Mouse (Mus musculus): ENCODE measurements around the gene Gtpbp8. TPM values are rescaled to one million over a fixed set of nuclear protein-coding genes. Genes with fewer than 3 reads are reported as not detected.

The Gtpbp8 gene
- polyA plus RNA-seq, 1 experiment from 2014 or later, result 15.4 TPM

DNA sequence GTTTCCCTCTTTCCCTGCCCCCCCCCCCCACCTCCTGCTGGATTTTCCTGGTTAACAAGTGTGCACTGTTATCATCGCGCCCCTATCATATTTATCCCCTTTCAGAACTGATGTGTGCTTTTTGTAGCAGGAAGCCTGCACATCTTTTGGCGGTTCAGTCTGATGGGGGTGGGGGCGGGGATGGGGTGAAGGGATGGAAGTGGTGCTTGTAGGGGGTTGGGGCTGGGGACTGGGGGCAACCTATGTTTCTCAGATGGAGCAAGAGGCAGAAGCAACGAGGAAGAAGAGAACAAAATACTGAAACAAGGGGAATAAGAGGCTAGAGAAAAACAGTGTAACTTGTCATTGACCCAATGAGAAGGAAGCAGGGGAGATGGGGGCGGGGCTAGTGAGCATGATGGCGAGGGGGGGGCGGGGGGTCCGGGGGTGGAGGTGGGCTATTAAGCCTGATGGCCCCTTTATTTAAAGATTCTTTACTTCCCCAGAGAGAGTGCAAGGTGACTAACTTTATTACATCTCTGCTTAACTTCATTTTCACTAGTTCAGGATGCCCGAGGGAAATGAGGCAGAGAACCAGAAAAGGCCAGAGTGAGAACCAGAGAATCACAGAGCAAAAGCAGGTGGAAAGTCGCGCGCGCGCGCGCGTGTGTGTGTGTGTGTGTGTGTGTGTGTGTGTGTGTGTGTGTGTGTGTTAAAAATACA is 58.3 kb downstream of the Gtpbp8 start:
- 12% methylated on average over 18 of the region's 18 CpGs for WGBS (ENCODE audit: insufficient replicate concordance)
- Histone ChIP-seq H3K9ac (no peak overlapping the region), H3K9me3 (replicated peaks) (no peaks in the 10 kb centered on the region), H3K36me3 (replicated peaks) (no peaks in the 10 kb centered on the region), H3K27me3 (peaks cover 31% of the 10 kb centered on the region), H3K27ac (replicated peaks) (no peak overlapping the region), H3K4me3 (replicated peaks) (no peak overlapping the region), H3K4me1 (replicated peaks) (no peaks in the 10 kb centered on the region), H3K4me2 (no peak overlapping the region)
- no peak for ATAC-seq (ENCODE audit: insufficient read depth)

DNA sequence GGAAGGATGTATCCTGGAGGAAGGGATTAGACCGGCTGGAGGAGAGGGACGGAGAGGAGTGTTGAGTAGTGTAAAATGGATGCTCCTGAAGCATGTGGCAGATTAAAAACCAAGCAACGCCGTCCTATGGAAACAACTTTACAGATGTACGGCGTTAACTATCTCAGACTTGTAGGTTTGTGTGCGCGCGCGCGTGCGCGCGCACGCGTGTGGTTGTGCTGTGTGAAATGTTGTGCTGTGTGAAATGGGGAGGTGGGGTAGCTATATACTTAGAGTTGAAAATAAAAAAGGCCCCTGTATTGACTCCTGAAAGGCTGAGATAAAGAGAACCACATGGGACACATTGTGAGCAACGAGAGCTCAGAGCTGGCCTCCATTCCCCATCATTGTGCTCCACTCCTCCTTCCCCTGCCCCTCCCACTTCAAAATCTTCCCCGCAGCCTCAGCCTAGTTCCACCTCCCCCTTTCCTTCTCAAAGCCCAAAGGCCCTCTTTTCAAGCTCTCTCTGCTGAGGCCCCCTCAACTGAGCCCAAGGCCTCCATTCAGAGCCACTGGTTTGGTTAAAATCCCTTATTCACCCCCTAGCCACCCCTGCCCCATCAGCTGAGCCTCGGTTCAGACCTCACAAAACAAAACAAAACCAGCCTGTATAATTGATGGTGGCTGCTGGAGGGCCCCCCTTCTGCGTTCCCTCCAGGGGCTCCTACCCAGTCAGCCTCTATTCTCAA is 59.0 kb downstream of the Gtpbp8 start:
- Histone ChIP-seq H3K27me3 (peaks cover 31% of the 10 kb centered on the region), H3K9ac (no peak overlapping the region), H3K9me3 (replicated peaks) (no peaks in the 10 kb centered on the region), H3K36me3 (replicated peaks) (no peaks in the 10 kb centered on the region), H3K4me1 (replicated peaks) (no peaks in the 10 kb centered on the region), H3K4me2 (no peak overlapping the region), H3K4me3 (replicated peaks) (no peak overlapping the region), H3K27ac (replicated peaks) (no peak overlapping the region)
- 51% methylated on average over 20 of the region's 20 CpGs for WGBS (ENCODE audit: insufficient replicate concordance)
- ATAC-seq (ENCODE audit: insufficient read depth), result no peak

Other genes with a start within 250 kb of the Gtpbp8 start
- gene Boc, start 187.5 kb downstream of the Gtpbp8 start, polyA plus RNA-seq (2015; fragmentation: Nextera tagmentation; extraction: Ambion mirVana), result 0.43 and 0.59 TPM in 2 replicates
- 2.1 TPM in 2 replicates for gene Nepro, start 22.1 kb downstream of the Gtpbp8 start, polyA plus RNA-seq (2015; fragmentation: Nextera tagmentation; extraction: Ambion mirVana)
- 3.5 and 3.8 TPM in 2 replicates for gene Cd200r1, start 19.4 kb upstream of the Gtpbp8 start, polyA plus RNA-seq (2015; fragmentation: Nextera tagmentation; extraction: Ambion mirVana)
- gene Cd200r4, start 65.4 kb upstream of the Gtpbp8 start, polyA plus RNA-seq (2015; fragmentation: Nextera tagmentation; extraction: Ambion mirVana), result 0.37 and 0.56 TPM in 2 replicates
- gene Cd200r2, start 120.7 kb upstream of the Gtpbp8 start, polyA plus RNA-seq (2015; fragmentation: Nextera tagmentation; extraction: Ambion mirVana), result not detected in 2 replicates
- 0.82 and 0.88 TPM in 2 replicates for gene Cd200r3, start 197.3 kb upstream of the Gtpbp8 start, polyA plus RNA-seq (2015; fragmentation: Nextera tagmentation; extraction: Ambion mirVana)

Data from liver, embryonic 15.5 days (tissue).